Comparison of ENCODE assay signal across 18 mouse cellular contexts in genomic region chr7:58627381-58627780, GRCm38 (mm10).
"Had no signal": no experiment of that assay in that cellular context is flagged by ENCODE, and none has a peak within 500 bp of the region (broad histone marks: within the 10 kb centered on the region; RNA-seq: fewer than 3 reads in every experiment).

No protein-coding gene starts in this region.

- H3K36me3 ChIP-seq: limb, embryonic 12.5 days; limb, embryonic 15.5 days; neural tube, embryonic 12.5 days; neural tube, embryonic 15.5 days; stomach, embryonic 15.5 days had no signal

- DNase-seq: kidney, adult 2 months; kidney, postnatal 36 days; liver, postnatal 0 days; midbrain, embryonic 14.5 days; right cerebral cortex, adult 18-20 months; right cerebral cortex, postnatal 14 days; right cerebral cortex, postnatal 4 days; spleen, adult 18-20 months; thymus, postnatal 25 days had no signal

- H3K4me1 ChIP-seq: limb, embryonic 12.5 days; limb, embryonic 15.5 days; neural tube, embryonic 12.5 days; stomach, embryonic 15.5 days had no signal

- H3K27me3 ChIP-seq: limb, embryonic 12.5 days; limb, embryonic 15.5 days; neural tube, embryonic 12.5 days; neural tube, embryonic 15.5 days; stomach, embryonic 15.5 days had no signal

- H3K4me3 ChIP-seq: limb, embryonic 12.5 days; limb, embryonic 15.5 days; neural tube, embryonic 12.5 days; neural tube, embryonic 15.5 days; stomach, embryonic 15.5 days had no signal

- H3K9ac ChIP-seq: limb, embryonic 12.5 days; limb, embryonic 15.5 days; liver, embryonic 14.5 days; liver, postnatal 0 days; lung, embryonic 14.5 days; neural tube, embryonic 12.5 days; neural tube, embryonic 15.5 days; stomach, embryonic 15.5 days had no signal

- H3K27ac ChIP-seq: limb, embryonic 12.5 days; liver, embryonic 14.5 days; neural tube, embryonic 12.5 days; neural tube, embryonic 15.5 days; stomach, embryonic 15.5 days had no signal

- H3K4me2 ChIP-seq: limb, embryonic 12.5 days; limb, embryonic 15.5 days; liver, embryonic 11.5 days; lung, embryonic 14.5 days; midbrain, embryonic 11.5 days; neural tube, embryonic 12.5 days; neural tube, embryonic 15.5 days; stomach, embryonic 15.5 days had no signal

- H3K9me3 ChIP-seq: limb, embryonic 12.5 days; limb, embryonic 15.5 days; neural tube, embryonic 12.5 days; neural tube, embryonic 15.5 days; stomach, embryonic 15.5 days had no signal

- ATAC-seq: liver, postnatal 0 days had no signal
